Mouse (Mus musculus): ENCODE data around the gene Mecr.

GRCm38 (mm10) chr4:131913526-131913925 lies 70.3 kb downstream of the Mecr start:
- TF ChIP-seq POLR2A (IDR thresholded peaks at IDR 0.05; ENCODE audit: insufficient read depth, low read length), result no peak
- no peak for TF ChIP-seq CTCF (IDR thresholded peaks at IDR 0.05; ENCODE audit: low read depth, low read length)
- no peak for TF ChIP-seq EP300 (IDR thresholded peaks at IDR 0.05; ENCODE audit: insufficient read depth, low read depth, low read length)

Measured in ES-Bruce4 (cell line).